Mouse (Mus musculus): Measurements from ENCODE around the gene Olfr328. TPM values are rescaled to one million over a fixed set of nuclear protein-coding genes. Genes with fewer than 3 reads are reported as not detected.

The Olfr328 gene
- total and polyA plus RNA-seq, 3 experiments, result 0.04 TPM; not detected in 2

DNA sequence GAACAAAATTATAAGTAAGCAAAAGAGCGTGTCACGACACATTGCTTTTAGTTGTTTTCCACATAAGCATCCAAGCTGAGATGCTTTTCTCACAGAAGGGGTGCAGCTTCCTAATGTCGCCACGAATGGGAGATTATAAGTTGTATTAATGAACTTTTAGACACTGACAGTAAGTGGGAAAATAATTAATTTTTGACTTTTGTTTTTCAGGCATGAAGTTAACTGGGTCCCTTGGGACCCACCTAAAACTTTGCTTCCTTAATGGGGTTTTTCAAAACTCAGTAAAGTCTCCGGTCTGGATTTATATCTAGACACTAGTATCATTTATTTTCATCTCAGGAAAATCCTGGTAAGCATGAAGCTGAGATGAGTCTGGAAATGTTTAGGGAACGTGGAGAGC, 39.4 kb upstream of the Olfr328 start, which contains the start of gene Olfr324:
Gene Olfr324 (plus strand): TSS at position 301 of the 400 bp plus-strand sequence.
- no peaks in the 10 kb centered on the region for H3K36me3 ChIP-seq (ENCODE audit: control insufficient read depth in 1 of 2, insufficient read depth in 2 of 2, low read length in 2 of 2)
- no peaks in the 10 kb centered on the region for H3K79me2 ChIP-seq (ENCODE audit: control insufficient read depth, insufficient read depth, low read length, poor library complexity)
- TF ChIP-seq GATA1 (IDR thresholded peaks at IDR 0.05; ENCODE audit: low read depth, low read length), result no peak
- TF ChIP-seq ZC3H11A (IDR thresholded peaks at IDR 0.05; ENCODE audit: low read depth, low read length), result no peak
- TF ChIP-seq POLR2A (IDR thresholded peaks at IDR 0.05; ENCODE audit: control insufficient read depth in 1 of 2, insufficient read depth in 1 of 2, low read depth in 1 of 2, low read length in 2 of 2, poor library complexity in 1 of 2), result no peak
- no peak for TF ChIP-seq EP300 (IDR thresholded peaks at IDR 0.05; ENCODE audit: low read depth in 1 of 2, low read length in 2 of 2)
- no peak for TF ChIP-seq MAZ (IDR thresholded peaks at IDR 0.05; ENCODE audit: low read depth, low read length)
- no peak for TF ChIP-seq ELF1 (IDR thresholded peaks at IDR 0.05; ENCODE audit: low read depth, low read length)
- no peak within 1 kb of the TSS for H3K9ac ChIP-seq (ENCODE audit: control insufficient read depth, low read depth, low read length, poor library complexity, severe bottlenecking)
- no peak for DNase-seq (ENCODE audit: low read depth, low spot score)
- peaks cover 3 to 12% of the 10 kb centered on the region in 2 experiments; a peak in 3 of 4 replicates for H3K27me3 ChIP-seq (ENCODE audit: control insufficient read depth in 1 of 2, insufficient read depth in 2 of 2, low read length in 2 of 2)
- 0 out of 4 replicates have a peak, but pooled peaks cover 0 to 5% of the 10 kb centered on the region in 2 experiments for H3K4me1 ChIP-seq (ENCODE audit: control insufficient read depth in 1 of 2, insufficient read depth in 2 of 2, low read length in 2 of 2)
- no peak within 1 kb of the TSS for H3K27ac ChIP-seq (ENCODE audit: control insufficient read depth, low read depth, low read length)
- H3K9me3 ChIP-seq (replicated peaks; ENCODE audit: insufficient read depth, low read length), result no peaks in the 10 kb centered on the region
- H3K4me3 ChIP-seq (ENCODE audit: control insufficient read depth in 1 of 2, insufficient read depth in 1 of 2, low read depth in 2 of 2, low read length in 2 of 2), result no peak within 1 kb of the TSS

DNA sequence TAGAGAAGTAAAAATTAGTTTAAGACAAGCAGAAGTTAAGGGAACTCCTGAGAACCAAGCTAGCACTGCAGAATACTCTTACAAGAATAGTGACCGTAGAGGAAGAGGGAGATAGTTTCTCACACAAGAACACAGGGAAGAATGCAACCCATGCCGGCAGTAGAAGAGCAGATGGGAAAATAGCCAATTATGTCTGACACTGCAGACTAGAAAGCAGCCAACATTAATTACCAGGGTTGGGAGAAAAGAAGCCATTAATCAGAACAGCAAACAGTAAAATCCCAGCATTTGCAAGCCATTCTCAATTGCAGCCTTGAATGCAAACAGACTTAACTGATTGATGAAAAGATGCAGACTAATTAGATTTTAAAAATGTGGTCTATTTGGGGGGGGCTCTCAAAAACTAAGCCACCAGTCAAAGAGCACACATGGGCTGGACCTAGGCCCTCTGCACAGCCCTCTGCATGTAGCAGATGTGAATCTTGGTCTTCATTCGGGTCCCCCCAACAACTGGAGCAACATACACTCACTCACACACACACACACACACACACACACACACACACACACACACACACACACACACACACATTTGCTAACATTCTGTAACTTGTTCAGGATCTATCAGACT, 33.3 kb upstream of the Olfr328 start:
- H3K36me3 ChIP-seq (ENCODE audit: control insufficient read depth in 1 of 2, insufficient read depth in 2 of 2, low read length in 2 of 2), result peaks cover 0 to 3% of the 10 kb centered on the region in 2 experiments; a peak in 1 of 4 replicates
- TF ChIP-seq TBP (IDR thresholded peaks at IDR 0.05; ENCODE audit: low read depth, low read length) (no peak), EP300 (IDR thresholded peaks at IDR 0.05; ENCODE audit: low read depth in 1 of 2, low read length in 2 of 2) (no peak), POLR2AphosphoS2 (IDR thresholded peaks at IDR 0.05; ENCODE audit: low read length) (no peak), MAZ (IDR thresholded peaks at IDR 0.05; ENCODE audit: low read depth, low read length) (no peak), ZNF384 (IDR thresholded peaks at IDR 0.05; ENCODE audit: low read depth, low read length) (no peak), UBTF (IDR thresholded peaks at IDR 0.05; ENCODE audit: borderline replicate concordance, insufficient read depth, low read depth, low read length) (no peak), CHD1 (IDR thresholded peaks at IDR 0.05; ENCODE audit: low read depth, low read length) (no peak), MXI1 (IDR thresholded peaks at IDR 0.05; ENCODE audit: low read depth, low read length) (no peak), USF1 (IDR thresholded peaks at IDR 0.05; ENCODE audit: low read depth, low read length) (no peak), TAL1 (IDR thresholded peaks at IDR 0.05; ENCODE audit: low read length) (no peak), RAD21 (IDR thresholded peaks at IDR 0.05; ENCODE audit: low read depth, low read length) (no peak), ELF1 (IDR thresholded peaks at IDR 0.05; ENCODE audit: low read depth, low read length) (no peak), POLR2A (IDR thresholded peaks at IDR 0.05; ENCODE audit: control insufficient read depth in 1 of 2, insufficient read depth in 1 of 2, low read depth in 1 of 2, low read length in 2 of 2, poor library complexity in 1 of 2) (no peak), ZKSCAN1 (IDR thresholded peaks at IDR 0.05; ENCODE audit: low read depth, low read length) (no peak), CTCF (IDR thresholded peaks at IDR 0.05 in 2 of 3, conservative IDR thresholded peaks at IDR 0.05 in 1 of 3; ENCODE audit: control insufficient read depth in 1 of 3, insufficient read depth in 1 of 3, low read depth in 2 of 3, low read length in 3 of 3, poor library complexity in 1 of 3, severe bottlenecking in 1 of 3) (no peak), RCOR1 (IDR thresholded peaks at IDR 0.05; ENCODE audit: low read depth, low read length) (no peak), GABPA (IDR thresholded peaks at IDR 0.05; ENCODE audit: low read depth, low read length) (no peak)
- no peak for DNase-seq (ENCODE audit: low read depth, low spot score)
- H3K27me3 ChIP-seq (ENCODE audit: control insufficient read depth in 1 of 2, insufficient read depth in 2 of 2, low read length in 2 of 2), result peaks cover 0 to 5% of the 10 kb centered on the region in 2 experiments
- no peaks in the 10 kb centered on the region for H3K9me3 ChIP-seq (replicated peaks; ENCODE audit: insufficient read depth, low read length)
- no peak overlapping the region for H3K27ac ChIP-seq (ENCODE audit: control insufficient read depth, low read depth, low read length)
- H3K9ac ChIP-seq (ENCODE audit: control insufficient read depth, low read depth, low read length, poor library complexity, severe bottlenecking), result no peak overlapping the region
- H3K4me1 ChIP-seq (ENCODE audit: control insufficient read depth in 1 of 2, insufficient read depth in 2 of 2, low read length in 2 of 2), result peaks cover 0 to 3% of the 10 kb centered on the region in 2 experiments; a peak in 3 of 4 replicates
- H3K79me2 ChIP-seq (ENCODE audit: control insufficient read depth, insufficient read depth, low read length, poor library complexity), result no peaks in the 10 kb centered on the region
- no peak overlapping the region for H3K4me3 ChIP-seq (ENCODE audit: control insufficient read depth in 1 of 2, insufficient read depth in 1 of 2, low read depth in 2 of 2, low read length in 2 of 2)
